Mouse (Mus musculus) embryonic fibroblast, embryonic 13.5 days (primary cell): ENCODE results near the gene Kcne1l.

ENCODE experiments used
- CTCF ChIP-seq: IDR thresholded peaks from 2 replicates; pipeline ENCODE4 v1.5.1; 2011; ENCODE audit warnings: mild to moderate bottlenecking, control low read depth, low read length, moderate library complexity, borderline replicate concordance; ENCODE audit not compliant: insufficient read depth
- POLR2A ChIP-seq: IDR thresholded peaks from 2 replicates; pipeline ENCODE4 v1.6.1; 2011; ENCODE audit warnings: low read depth, mild to moderate bottlenecking, control low read depth, low read length, moderate library complexity

DNA sequence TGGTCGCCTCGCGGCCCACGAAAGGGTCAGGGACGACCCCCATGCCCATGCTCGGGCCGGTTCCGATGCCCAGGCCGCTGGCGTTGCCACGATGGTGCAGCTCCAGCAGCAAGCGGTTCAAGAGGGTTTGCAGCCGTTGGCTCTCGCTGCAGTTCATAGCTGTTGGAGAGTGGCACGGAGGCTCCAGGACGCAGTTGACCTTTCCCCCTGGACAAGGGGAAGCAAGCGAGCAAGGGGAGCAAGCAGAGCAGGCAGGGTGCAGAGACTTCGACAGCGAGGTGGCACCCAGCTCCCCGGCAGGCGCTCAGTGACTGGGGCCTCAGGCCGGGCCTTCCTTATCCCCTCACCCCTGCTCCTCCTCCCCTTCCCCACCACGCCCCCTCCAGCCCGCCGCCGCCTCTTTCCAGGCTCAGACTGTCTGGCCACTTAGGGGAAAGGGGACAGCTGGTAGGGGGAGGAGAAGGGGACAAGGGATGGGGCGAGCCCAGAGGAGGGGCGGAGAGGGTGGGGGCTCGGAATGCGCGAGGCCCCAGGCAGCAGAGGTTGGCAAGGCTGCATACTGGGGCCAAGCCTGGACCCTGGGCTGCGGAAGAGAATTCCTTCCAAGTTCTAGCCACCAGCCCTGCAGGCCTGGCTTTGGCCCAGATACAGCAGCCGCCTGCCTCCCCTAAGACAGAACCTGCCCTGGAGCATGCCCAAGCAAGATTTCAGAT lies at the start of gene Kcne1l:
- TF ChIP-seq POLR2A (no peak), CTCF (no peak)
